Mouse (Mus musculus) bone marrow macrophage, adult 2 months (primary cell): ENCODE measurements around the gene Ksr1.

Experiments used
- CTCF ChIP-seq: IDR thresholded peaks from 2 replicates; pipeline ENCODE4 v1.5.1; 2012; ENCODE audit warnings: low read depth, mild to moderate bottlenecking, low read length, moderate library complexity
- POLR2A ChIP-seq: IDR thresholded peaks from 2 replicates; pipeline ENCODE4 v1.6.1; 2012; ENCODE audit warnings: mild to moderate bottlenecking, low read depth, low read length, borderline replicate concordance

DNA sequence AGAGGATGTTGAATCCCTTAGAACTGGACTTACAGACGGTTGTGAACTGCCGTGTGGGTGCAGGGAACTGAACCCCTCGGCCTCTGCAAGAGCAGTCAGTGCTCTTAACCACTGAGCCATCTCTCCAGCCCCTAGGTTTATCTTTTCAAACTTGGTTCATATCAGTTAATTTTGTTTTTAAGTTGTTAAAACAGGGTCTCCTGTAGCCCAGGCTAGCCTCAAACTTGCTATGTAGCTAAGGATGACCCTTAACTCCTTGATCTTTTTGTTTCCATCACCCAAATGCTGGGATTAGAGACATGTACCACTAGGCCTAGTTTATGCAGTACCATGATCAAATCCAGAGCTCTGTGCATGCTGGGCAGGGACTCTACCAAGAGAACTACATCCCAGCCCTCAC, 174.5 kb downstream of the Ksr1 start:
- no peak for TF ChIP-seq CTCF
- TF ChIP-seq POLR2A: no peak
